Mouse (Mus musculus) E14TG2a.4 (cell line): Measurements from ENCODE around the gene Adarb1.

ENCODE experiments used
- CTCF ChIP-seq: conservative IDR thresholded peaks from 2 replicates; pipeline ENCODE4 v1.5.1; 2014; ENCODE audit warnings: low read length
- NANOG ChIP-seq: IDR thresholded peaks from 2 replicates; pipeline ENCODE4 v1.6.1; 2014; ENCODE audit warnings: borderline replicate concordance, low read length, mixed read lengths
- POU5F1 ChIP-seq: IDR thresholded peaks from 2 replicates; pipeline ENCODE4 v1.6.1; 2014; ENCODE audit warnings: low read length, borderline replicate concordance

GRCm38 (mm10) chr10:77341711-77342110, 76.4 kb downstream of the Adarb1 start:
- TF ChIP-seq CTCF (no peak), NANOG (no peak), POU5F1 (no peak)
